9 mouse cellular contexts compared by ENCODE assay signal in genomic region chr5:144207478-144207877, GRCm38 (mm10). TPM values are rescaled to one million over a fixed set of nuclear protein-coding genes. Genes with fewer than 3 reads are reported as not detected.
DNase-seq lines count a peak whose midpoint lies in the region; ATAC-seq lines count a peak whose summit lies in the region.
"Had no signal": no experiment of that assay in that cellular context is flagged by ENCODE, and none has a peak within 500 bp of the region (broad histone marks: within the 10 kb centered on the region; RNA-seq: fewer than 3 reads in every experiment).

No protein-coding gene starts in this region.

- H3K4me3 ChIP-seq in forebrain, embryonic 11.5 days (ENCODE audit: low read depth, low read length) = no peak overlapping the region
- H3K4me3 ChIP-seq in forebrain, embryonic 16.5 days (replicated peaks; ENCODE audit: low read length) = no peak overlapping the region
- no peak overlapping the region for H3K4me3 ChIP-seq in limb, embryonic 13.5 days
- H3K4me3 ChIP-seq: megakaryocyte, embryonic 14.5 days had no signal

- H3K4me1 ChIP-seq in forebrain, embryonic 11.5 days (replicated peaks; ENCODE audit: control insufficient read depth, insufficient read depth, low read length) = no peaks in the 10 kb centered on the region
- H3K4me1 ChIP-seq in forebrain, embryonic 16.5 days (replicated peaks; ENCODE audit: control insufficient read depth, insufficient read depth, low read length) = no peaks in the 10 kb centered on the region
- no peaks in the 10 kb centered on the region for H3K4me1 ChIP-seq in limb, embryonic 13.5 days
- H3K4me1 ChIP-seq: megakaryocyte, embryonic 14.5 days had no signal

- 50% methylated on average over 11 of the region's 11 CpGs for WGBS in forebrain, embryonic 11.5 days
- 50% methylated on average over 11 of the region's 11 CpGs for WGBS in forebrain, embryonic 16.5 days
- 47% methylated on average over 11 of the region's 11 CpGs for WGBS in limb, embryonic 13.5 days

- ATAC-seq in forebrain, embryonic 11.5 days (replicated peaks; ENCODE audit: low FRiP score) = no peak
- no peak for ATAC-seq in forebrain, embryonic 16.5 days
- 0 out of 2 replicates have a peak, but pooled peaks have one; percentile 16 for ATAC-seq in limb, embryonic 13.5 days (ENCODE audit: low FRiP score, low read depth)

- H3K9ac ChIP-seq in forebrain, embryonic 11.5 days (ENCODE audit: low read length) = no peak overlapping the region
- H3K9ac ChIP-seq in forebrain, embryonic 16.5 days (replicated peaks; ENCODE audit: low read depth, low read length) = no peak overlapping the region
- no peak overlapping the region for H3K9ac ChIP-seq in limb, embryonic 13.5 days

- no peak overlapping the region for H3K27ac ChIP-seq in forebrain, embryonic 11.5 days (ENCODE audit: low read depth, low read length)
- H3K27ac ChIP-seq in forebrain, embryonic 16.5 days (ENCODE audit: low read length) = no peak overlapping the region
- no peak overlapping the region for H3K27ac ChIP-seq in limb, embryonic 13.5 days

- intact Hi-C loops in heart, postnatal 36 days (cut with DNase I) = loop anchor here (10.0 kb wide), 1 partner anchor 527 kb away; no protein-coding TSS in a partner anchor

- DNase-seq in forebrain, embryonic 11.5 days (ENCODE audit: low spot score) = peak; percentile 71
- peak; percentile 52 to 76 for DNase-seq in right cerebral cortex, adult 2 months (ENCODE audit: low spot score in 2 of 2)
- DNase-seq in right cerebral cortex, postnatal 36 days (ENCODE audit: low spot score in 2 of 2) = no peak
- peak; percentile 71 for DNase-seq in cerebellum, adult 8-10 months
- peak; percentile 40 to 65 for DNase-seq in heart, postnatal 36 days
- peak; percentile 57 for DNase-seq in splenic B cell, adult 2 months (ENCODE audit: low read depth, low spot score)

- no peak overlapping the region for H3K4me2 ChIP-seq in forebrain, embryonic 11.5 days (ENCODE audit: low read depth, low read length, severe bottlenecking)
- no peak overlapping the region for H3K4me2 ChIP-seq in forebrain, embryonic 16.5 days (ENCODE audit: low read length)
- H3K4me2 ChIP-seq in limb, embryonic 13.5 days (replicated peaks) = no peak overlapping the region

- peaks cover 1% of the 10 kb centered on the region; the same call in 1 of the 2 replicates for H3K9me3 ChIP-seq in forebrain, embryonic 11.5 days (ENCODE audit: control insufficient read depth, low read length)
- peaks cover 2% of the 10 kb centered on the region; the same call in 1 of the 2 replicates for H3K9me3 ChIP-seq in forebrain, embryonic 16.5 days (ENCODE audit: control insufficient read depth, low read length)
- H3K9me3 ChIP-seq in limb, embryonic 13.5 days = 0 out of 2 replicates have a peak, but pooled peaks cover 4% of the 10 kb centered on the region

- no peaks in the 10 kb centered on the region; the same call in 1 of the 2 replicates for H3K36me3 ChIP-seq in forebrain, embryonic 11.5 days (ENCODE audit: control insufficient read depth, insufficient read depth, low read length)
- peaks cover 42% of the 10 kb centered on the region for H3K36me3 ChIP-seq in forebrain, embryonic 16.5 days (ENCODE audit: control insufficient read depth, insufficient read depth)
- peaks cover 90% of the 10 kb centered on the region for H3K36me3 ChIP-seq in limb, embryonic 13.5 days
- H3K36me3 ChIP-seq in splenic B cell, adult 2 months (ENCODE audit: control insufficient read depth, insufficient read depth, low read length, poor library complexity, severe bottlenecking) = peaks cover 12% of the 10 kb centered on the region

- H3K27me3 ChIP-seq in forebrain, embryonic 11.5 days (ENCODE audit: control insufficient read depth, insufficient read depth, low read length) = no peaks in the 10 kb centered on the region
- no peaks in the 10 kb centered on the region for H3K27me3 ChIP-seq in forebrain, embryonic 16.5 days (replicated peaks; ENCODE audit: control insufficient read depth, insufficient read depth, low read length)
- H3K27me3 ChIP-seq in limb, embryonic 13.5 days = no peaks in the 10 kb centered on the region
- no peaks in the 10 kb centered on the region for H3K27me3 ChIP-seq in splenic B cell, adult 2 months (ENCODE audit: control insufficient read depth, insufficient read depth, low read length, poor library complexity, severe bottlenecking)

RNA-seq across cellular contexts. Expression of gene Tecpr1, which starts 15.9 kb away (rescaled TPM):
- 17.5 and 20.1 TPM in 2 replicates for polyA plus RNA-seq in forebrain, embryonic 11.5 days (2014; fragmentation: Nextera tagmentation; extraction: Ambion mirVana)
- polyA plus RNA-seq in forebrain, embryonic 16.5 days (2015; fragmentation: Nextera tagmentation; extraction: Ambion mirVana) = 45.6 and 57.4 TPM in 2 replicates
- total RNA-seq in heart, postnatal 36 days (2021) = 10 to 100 TPM; 27.0 to 31.8 TPM
- 26.3 and 27.0 TPM in 2 replicates for polyA plus RNA-seq in limb, embryonic 13.5 days (2015; fragmentation: Nextera tagmentation; extraction: Ambion mirVana)

RNA-seq across cellular contexts. Expression of gene Bhlha15, which starts 17.4 kb away (rescaled TPM):
- 0.12 TPM in 1 of 2 replicates, not detected in the other for polyA plus RNA-seq in forebrain, embryonic 11.5 days (2014; fragmentation: Nextera tagmentation; extraction: Ambion mirVana)
- 0.05 and 0.09 TPM in 2 replicates for polyA plus RNA-seq in forebrain, embryonic 16.5 days (2015; fragmentation: Nextera tagmentation; extraction: Ambion mirVana)
- not detected for total RNA-seq in heart, postnatal 36 days (2021)
- 0.06 and 0.22 TPM in 2 replicates for polyA plus RNA-seq in limb, embryonic 13.5 days (2015; fragmentation: Nextera tagmentation; extraction: Ambion mirVana)

RNA-seq across cellular contexts. Expression of gene Bri3, which starts 36.8 kb away (rescaled TPM):
- polyA plus RNA-seq in forebrain, embryonic 11.5 days (2014; fragmentation: Nextera tagmentation; extraction: Ambion mirVana) = 128 and 136 TPM in 2 replicates
- polyA plus RNA-seq in forebrain, embryonic 16.5 days (2015; fragmentation: Nextera tagmentation; extraction: Ambion mirVana) = 94.7 and 98.0 TPM in 2 replicates
- total RNA-seq in heart, postnatal 36 days (2021) = 100 to 1,000 TPM; 129 to 137 TPM
- polyA plus RNA-seq in limb, embryonic 13.5 days (2015; fragmentation: Nextera tagmentation; extraction: Ambion mirVana) = 112 and 126 TPM in 2 replicates

Comparison
In these comparisons a context has a peak if more than half of its experiments do, and no peak if none do; other contexts are left out.
1. DNase-seq: peak in forebrain, embryonic 11.5 days (single experiment), right cerebral cortex, adult 2 months (2 of 2), cerebellum, adult 8-10 months (single experiment), heart, postnatal 36 days (2 of 2) and splenic B cell, adult 2 months (single experiment); none in right cerebral cortex, postnatal 36 days (0 of 2).